Mouse (Mus musculus) liver, embryonic 14.5 days (tissue): Measurements from ENCODE around the gene Egfem1.

ENCODE experiments used
- CTCF ChIP-seq: IDR thresholded peaks from 2 replicates; pipeline ENCODE4 v1.5.1; 2016; ENCODE audit warnings: antibody characterized with exemption, low read depth, control low read depth
- EP300 ChIP-seq: IDR thresholded peaks from 2 replicates; pipeline ENCODE4 v1.6.1; 2016; ENCODE audit warnings: antibody characterized with exemption, low read depth

GRCm38 (mm10) chr3:29033107-29033506, 48.7 kb upstream of the Egfem1 start:
- no peak for TF ChIP-seq CTCF
- no peak for TF ChIP-seq EP300
